In genomic region chr2:12212662-12213463, GRCm38 (mm10) we compare ENCODE assay signal across 14 mouse cellular contexts.
DNase-seq lines count a peak whose midpoint lies in the region; ATAC-seq and TF ChIP-seq lines count a peak whose summit lies in the region.
"Had no signal": no experiment of that assay in that cellular context is flagged by ENCODE, and none has a peak within 500 bp of the region (broad histone marks: within the 10 kb centered on the region; RNA-seq: fewer than 3 reads in every experiment).

No protein-coding gene starts in this region.

- no peak for TF ChIP-seq POLR2A in embryonic fibroblast, embryonic 13.5 days (IDR thresholded peaks at IDR 0.05; ENCODE audit: low read depth, low read length)
- no peak for TF ChIP-seq POLR2A in limb, embryonic 14.5 days (IDR thresholded peaks at IDR 0.05; ENCODE audit: borderline replicate concordance, extremely low read depth, insufficient read depth, insufficient read length)

- no peaks in the 10 kb centered on the region for H3K9me3 ChIP-seq in kidney, embryonic 14.5 days (ENCODE audit: control insufficient read depth, low read length)
- H3K9me3 ChIP-seq in limb, embryonic 14.5 days (ENCODE audit: control insufficient read depth, low read length) = no peaks in the 10 kb centered on the region
- H3K9me3 ChIP-seq: forebrain, embryonic 12.5 days had no signal

- H3K4me2 ChIP-seq in kidney, embryonic 14.5 days (replicated peaks; ENCODE audit: low read depth, low read length) = no peak overlapping the region
- no peak overlapping the region for H3K4me2 ChIP-seq in limb, embryonic 14.5 days (replicated peaks; ENCODE audit: low read depth, low read length, severe bottlenecking)
- H3K4me2 ChIP-seq: forebrain, embryonic 12.5 days had no signal

- 0 out of 2 replicates have a peak, but pooled peaks cover 3% of the 10 kb centered on the region for H3K4me1 ChIP-seq in kidney, embryonic 14.5 days (ENCODE audit: control insufficient read depth, insufficient read depth, low read length)
- peaks cover 3% of the 10 kb centered on the region; the same call in 1 of the 2 replicates for H3K4me1 ChIP-seq in embryonic fibroblast, embryonic 13.5 days (ENCODE audit: control insufficient read depth, insufficient read depth, low read length)
- peaks cover 14% of the 10 kb centered on the region for H3K4me1 ChIP-seq in limb, embryonic 14.5 days (ENCODE audit: control insufficient read depth, insufficient read depth, low read length)
- H3K4me1 ChIP-seq: forebrain, embryonic 12.5 days had no signal

- TF ChIP-seq CTCF in embryonic fibroblast, embryonic 13.5 days (IDR thresholded peaks at IDR 0.05; ENCODE audit: borderline replicate concordance, insufficient read depth, low read length) = no peak

- no peaks in the 10 kb centered on the region; the same call in 1 of the 2 replicates for H3K36me3 ChIP-seq in kidney, embryonic 14.5 days (ENCODE audit: control insufficient read depth, insufficient read depth, low read length)
- peaks cover 6% of the 10 kb centered on the region; the same call in 1 of the 2 replicates for H3K36me3 ChIP-seq in limb, embryonic 14.5 days (ENCODE audit: control insufficient read depth, insufficient read depth, low read length)
- H3K36me3 ChIP-seq: forebrain, embryonic 12.5 days had no signal

- peak overlapping the region; percentile 51; the same call in 1 of the 2 replicates for H3K27ac ChIP-seq in kidney, embryonic 14.5 days (ENCODE audit: low read depth, low read length)
- H3K27ac ChIP-seq in embryonic fibroblast, embryonic 13.5 days (ENCODE audit: insufficient read depth, low read length) = peak overlapping the region; percentile 90
- H3K27ac ChIP-seq in limb, embryonic 14.5 days (replicated peaks; ENCODE audit: low read depth, low read length) = peak overlapping the region; percentile 33
- H3K27ac ChIP-seq: forebrain, embryonic 12.5 days had no signal

- H3K9ac ChIP-seq in kidney, embryonic 14.5 days (ENCODE audit: low read depth, low read length) = no peak overlapping the region
- H3K9ac ChIP-seq in limb, embryonic 14.5 days (ENCODE audit: low read depth, low read length, severe bottlenecking) = no peak overlapping the region
- H3K9ac ChIP-seq: forebrain, embryonic 12.5 days had no signal

- H3K27me3 ChIP-seq in kidney, embryonic 14.5 days (ENCODE audit: control insufficient read depth, insufficient read depth, low read length) = no peaks in the 10 kb centered on the region
- H3K27me3 ChIP-seq in limb, embryonic 14.5 days (ENCODE audit: control insufficient read depth, insufficient read depth, low read length) = no peaks in the 10 kb centered on the region
- H3K27me3 ChIP-seq: forebrain, embryonic 12.5 days had no signal

- peak; percentile 58; the same call in 1 of the 2 replicates for ATAC-seq in kidney, embryonic 14.5 days (ENCODE audit: low FRiP score, low TSS enrichment)
- peak; percentile 84 for ATAC-seq in limb, embryonic 14.5 days (ENCODE audit: low FRiP score, low read depth)
- no peak for ATAC-seq in erythroblast, adult 5-6 weeks (replicated peaks; ENCODE audit: low FRiP score, poor library complexity, severe bottlenecking)
- no peak for ATAC-seq in erythroid progenitor cell, adult 5-6 weeks (replicated peaks; ENCODE audit: low FRiP score, poor library complexity, severe bottlenecking)

- WGBS in kidney, embryonic 14.5 days = 33% methylated on average over 3 of the region's 3 CpGs
- WGBS in limb, embryonic 14.5 days = 16% methylated on average over 3 of the region's 3 CpGs

- H3K4me3 ChIP-seq in kidney, embryonic 14.5 days (ENCODE audit: low read length) = no peak overlapping the region
- H3K4me3 ChIP-seq in embryonic fibroblast, embryonic 13.5 days (ENCODE audit: insufficient read depth, low read length) = no peak overlapping the region
- no peak overlapping the region for H3K4me3 ChIP-seq in limb, embryonic 14.5 days (replicated peaks; ENCODE audit: low read length)
- H3K4me3 ChIP-seq: forebrain, embryonic 12.5 days had no signal

- no peak for DNase-seq in kidney, adult 9 months
- DNase-seq in NIH3T3 (ENCODE audit: low read depth) = peak; percentile 81
- DNase-seq in limb, embryonic 14.5 days (ENCODE audit: low spot score) = peak; percentile 75
- no peak for DNase-seq in adrenal gland, adult 2 months
- DNase-seq: cerebellum, postnatal 10 days; gastrocnemius, postnatal 10 days; heart, postnatal 14 days; liver; thymus, postnatal 25 days had no signal

Comparison
In these comparisons a context has a peak if more than half of its experiments do, and no peak if none do; other contexts are left out.
1. ATAC-seq: peak in kidney, embryonic 14.5 days (single experiment) and limb, embryonic 14.5 days (single experiment); none in erythroblast, adult 5-6 weeks (single experiment) and erythroid progenitor cell, adult 5-6 weeks (single experiment).
2. H3K27ac ChIP-seq: peak in every context shown above with its lines; median percentile 90 in embryonic fibroblast, embryonic 13.5 days; 51 in kidney, embryonic 14.5 days; 33 in limb, embryonic 14.5 days.
3. DNase-seq: peak in NIH3T3 (single experiment) and limb, embryonic 14.5 days (single experiment); none in kidney, adult 9 months (single experiment) and adrenal gland, adult 2 months (single experiment).